Comparison of ENCODE assay signal across 8 mouse cellular contexts in genomic region chr9:96728338-96729162, GRCm38 (mm10). TPM values are rescaled to one million over a fixed set of nuclear protein-coding genes. Genes with fewer than 3 reads are reported as not detected.
DNase-seq lines count a peak whose midpoint lies in the region; ATAC-seq lines count a peak whose summit lies in the region.
"Had no signal": no experiment of that assay in that cellular context is flagged by ENCODE, and none has a peak within 500 bp of the region (broad histone marks: within the 10 kb centered on the region; RNA-seq: fewer than 3 reads in every experiment).

No protein-coding gene starts in this region.

- 61% methylated on average over 16 of the region's 16 CpGs for WGBS in hindbrain, embryonic 14.5 days
- 75% methylated on average over 16 of the region's 16 CpGs for WGBS in hindbrain, embryonic 11.5 days
- WGBS in forebrain, embryonic 16.5 days, result 51% methylated on average over 16 of the region's 16 CpGs
- 68% methylated on average over 16 of the region's 16 CpGs for WGBS in midbrain, embryonic 13.5 days
- 63% methylated on average over 16 of the region's 16 CpGs for WGBS in intestine, embryonic 15.5 days

- no peaks in the 10 kb centered on the region for H3K27me3 ChIP-seq in hindbrain, embryonic 14.5 days (ENCODE audit: control insufficient read depth, insufficient read depth, low read length)
- no peaks in the 10 kb centered on the region for H3K27me3 ChIP-seq in hindbrain, embryonic 11.5 days (ENCODE audit: control insufficient read depth, insufficient read depth, low read length)
- H3K27me3 ChIP-seq in forebrain, embryonic 16.5 days (replicated peaks; ENCODE audit: control insufficient read depth, insufficient read depth, low read length), result no peaks in the 10 kb centered on the region
- no peaks in the 10 kb centered on the region for H3K27me3 ChIP-seq in midbrain, embryonic 13.5 days
- H3K27me3 ChIP-seq in intestine, embryonic 15.5 days (replicated peaks), result no peaks in the 10 kb centered on the region
- H3K27me3 ChIP-seq: Patski had no signal

- peak overlapping the region; percentile 50 for H3K4me2 ChIP-seq in hindbrain, embryonic 14.5 days (replicated peaks)
- H3K4me2 ChIP-seq in hindbrain, embryonic 11.5 days (replicated peaks; ENCODE audit: low read depth, low read length), result no peak overlapping the region
- peak overlapping the region; percentile 58 for H3K4me2 ChIP-seq in forebrain, embryonic 16.5 days (ENCODE audit: low read length)
- H3K4me2 ChIP-seq in midbrain, embryonic 13.5 days (replicated peaks), result peak overlapping the region; percentile 58
- H3K4me2 ChIP-seq in intestine, embryonic 15.5 days (replicated peaks), result no peak overlapping the region

- ATAC-seq in hindbrain, embryonic 14.5 days (ENCODE audit: low FRiP score), result no peak
- ATAC-seq in hindbrain, embryonic 11.5 days (ENCODE audit: low FRiP score), result no peak
- ATAC-seq in forebrain, embryonic 16.5 days, result no peak
- no peak for ATAC-seq in midbrain, embryonic 13.5 days
- no peak for ATAC-seq in CD4-positive, CD25-positive, alpha-beta regulatory T cell, adult 4 months
- ATAC-seq in intestine, embryonic 15.5 days, result no peak
- ATAC-seq: Patski had no signal

- peak overlapping the region; percentile 36 for H3K4me3 ChIP-seq in hindbrain, embryonic 14.5 days (replicated peaks; ENCODE audit: low read length)
- no peak overlapping the region for H3K4me3 ChIP-seq in hindbrain, embryonic 11.5 days (ENCODE audit: low read depth, low read length)
- no peak overlapping the region for H3K4me3 ChIP-seq in brown adipose tissue, adult 24 weeks (ENCODE audit: insufficient read depth, low read depth, low read length)
- H3K4me3 ChIP-seq in forebrain, embryonic 16.5 days (replicated peaks; ENCODE audit: low read length), result peak overlapping the region; percentile 22
- peak overlapping the region; percentile 39 for H3K4me3 ChIP-seq in midbrain, embryonic 13.5 days (replicated peaks)
- H3K4me3 ChIP-seq in intestine, embryonic 15.5 days (replicated peaks), result no peak overlapping the region

- peak overlapping the region; percentile 98 for H3K27ac ChIP-seq in hindbrain, embryonic 14.5 days
- H3K27ac ChIP-seq in hindbrain, embryonic 11.5 days (ENCODE audit: low read depth, low read length), result no peak overlapping the region
- H3K27ac ChIP-seq in brown adipose tissue, adult 24 weeks (replicated peaks; ENCODE audit: low read depth, low read length), result peak overlapping the region; percentile 90
- peak overlapping the region; percentile 81 for H3K27ac ChIP-seq in forebrain, embryonic 16.5 days (ENCODE audit: low read length)
- H3K27ac ChIP-seq in midbrain, embryonic 13.5 days, result peak overlapping the region; percentile 86
- no peak overlapping the region for H3K27ac ChIP-seq in intestine, embryonic 15.5 days

- no peaks in the 10 kb centered on the region for H3K36me3 ChIP-seq in hindbrain, embryonic 14.5 days (replicated peaks; ENCODE audit: control insufficient read depth, insufficient read depth)
- no peaks in the 10 kb centered on the region for H3K36me3 ChIP-seq in hindbrain, embryonic 11.5 days (ENCODE audit: control insufficient read depth, insufficient read depth, low read length)
- H3K36me3 ChIP-seq in forebrain, embryonic 16.5 days (ENCODE audit: control insufficient read depth, insufficient read depth), result no peaks in the 10 kb centered on the region
- H3K36me3 ChIP-seq in midbrain, embryonic 13.5 days, result no peaks in the 10 kb centered on the region
- H3K36me3 ChIP-seq in intestine, embryonic 15.5 days, result no peaks in the 10 kb centered on the region

- peaks cover 42% of the 10 kb centered on the region for H3K4me1 ChIP-seq in hindbrain, embryonic 14.5 days (replicated peaks; ENCODE audit: control insufficient read depth, insufficient read depth, low read length)
- H3K4me1 ChIP-seq in hindbrain, embryonic 11.5 days (replicated peaks; ENCODE audit: control insufficient read depth, insufficient read depth, low read length), result peaks cover 2% of the 10 kb centered on the region; the same call in 1 of the 2 replicates
- H3K4me1 ChIP-seq in brown adipose tissue, adult 24 weeks (ENCODE audit: control insufficient read depth, insufficient read depth, insufficient read length, low read length), result peaks cover 19% of the 10 kb centered on the region
- peaks cover 51% of the 10 kb centered on the region for H3K4me1 ChIP-seq in forebrain, embryonic 16.5 days (replicated peaks; ENCODE audit: control insufficient read depth, insufficient read depth, low read length)
- peaks cover 76% of the 10 kb centered on the region for H3K4me1 ChIP-seq in midbrain, embryonic 13.5 days (replicated peaks)
- H3K4me1 ChIP-seq in intestine, embryonic 15.5 days (replicated peaks), result peaks cover 4% of the 10 kb centered on the region

- peak overlapping the region; percentile 88 for H3K9ac ChIP-seq in hindbrain, embryonic 14.5 days
- no peak overlapping the region for H3K9ac ChIP-seq in hindbrain, embryonic 11.5 days (ENCODE audit: low read depth, low read length)
- H3K9ac ChIP-seq in forebrain, embryonic 16.5 days (replicated peaks; ENCODE audit: low read depth, low read length), result 0 out of 2 replicates have a peak overlapping the region, but pooled peaks have one; percentile 0
- H3K9ac ChIP-seq in midbrain, embryonic 13.5 days (replicated peaks), result peak overlapping the region; percentile 34
- no peak overlapping the region for H3K9ac ChIP-seq in intestine, embryonic 15.5 days

- DNase-seq in hindbrain, embryonic 14.5 days (ENCODE audit: low spot score), result no peak
- DNase-seq in hindbrain, embryonic 11.5 days (ENCODE audit: low spot score), result no peak

- no peaks in the 10 kb centered on the region for H3K9me3 ChIP-seq in hindbrain, embryonic 14.5 days (ENCODE audit: control insufficient read depth, low read length)
- no peaks in the 10 kb centered on the region for H3K9me3 ChIP-seq in hindbrain, embryonic 11.5 days (ENCODE audit: control insufficient read depth, low read length)
- no peaks in the 10 kb centered on the region for H3K9me3 ChIP-seq in forebrain, embryonic 16.5 days (ENCODE audit: control insufficient read depth, low read length)
- no peaks in the 10 kb centered on the region for H3K9me3 ChIP-seq in midbrain, embryonic 13.5 days
- no peaks in the 10 kb centered on the region for H3K9me3 ChIP-seq in intestine, embryonic 15.5 days

RNA-seq across cellular contexts. Expression of gene Zbtb38, which starts 24.1 kb away (rescaled TPM):
- 46.9 and 52.2 TPM in 2 replicates for polyA plus RNA-seq in hindbrain, embryonic 14.5 days (2014; fragmentation: Nextera tagmentation; extraction: Ambion mirVana)
- 11.1 and 14.3 TPM in 2 replicates for polyA plus RNA-seq in hindbrain, embryonic 11.5 days (2014; fragmentation: Nextera tagmentation; extraction: Ambion mirVana)
- 16.8 and 18.7 TPM in 2 replicates for polyA plus RNA-seq in brown adipose tissue, adult 24 weeks (2012; ENCODE audit: insufficient read depth, insufficient read length, missing spikeins)
- polyA plus RNA-seq in forebrain, embryonic 16.5 days (2015; fragmentation: Nextera tagmentation; extraction: Ambion mirVana), result 52.3 and 54.0 TPM in 2 replicates
- 38.0 and 41.1 TPM in 2 replicates for polyA plus RNA-seq in midbrain, embryonic 13.5 days (2015; fragmentation: Nextera tagmentation; extraction: Ambion mirVana)
- polyA plus RNA-seq in CD4-positive, CD25-positive, alpha-beta regulatory T cell, adult 4 months (2017; shearing (Covaris generic)), result 10 to 100 TPM; 80.3 to 85.0 TPM
- 22.5 and 22.9 TPM in 2 replicates for polyA plus RNA-seq in intestine, embryonic 15.5 days (2015; fragmentation: Nextera tagmentation; extraction: Ambion mirVana)

Comparison
In these comparisons a context has a peak if more than half of its experiments do, and no peak if none do; other contexts are left out.
1. H3K27ac ChIP-seq: peak in hindbrain, embryonic 14.5 days (single experiment), brown adipose tissue, adult 24 weeks (single experiment), forebrain, embryonic 16.5 days (single experiment) and midbrain, embryonic 13.5 days (single experiment); none in hindbrain, embryonic 11.5 days (single experiment) and intestine, embryonic 15.5 days (single experiment).
2. H3K4me2 ChIP-seq: peak in hindbrain, embryonic 14.5 days (single experiment), forebrain, embryonic 16.5 days (single experiment) and midbrain, embryonic 13.5 days (single experiment); none in hindbrain, embryonic 11.5 days (single experiment) and intestine, embryonic 15.5 days (single experiment).
3. H3K4me3 ChIP-seq: peak in hindbrain, embryonic 14.5 days (single experiment), forebrain, embryonic 16.5 days (single experiment) and midbrain, embryonic 13.5 days (single experiment); none in hindbrain, embryonic 11.5 days (single experiment), brown adipose tissue, adult 24 weeks (single experiment) and intestine, embryonic 15.5 days (single experiment).
4. H3K9ac ChIP-seq: peak in hindbrain, embryonic 14.5 days (single experiment), forebrain, embryonic 16.5 days (single experiment) and midbrain, embryonic 13.5 days (single experiment); none in hindbrain, embryonic 11.5 days (single experiment) and intestine, embryonic 15.5 days (single experiment).